Mouse (Mus musculus) heart, embryonic 11.5 days (tissue): Measurements from ENCODE around the gene Josd1. TPM values are rescaled to one million over a fixed set of nuclear protein-coding genes. Genes with fewer than 3 reads are reported as not detected.
A peak's percentile ranks its signal among the peaks of the same experiment; 100 is the strongest.

Experiments
- ATAC-seq: fragments of 200-750 bp; cut with Nextera tagmentation; replicated peaks from 2 replicates; pipeline ENCODE4 v1.8.0; 2017; ENCODE audit warnings: moderate library complexity; ENCODE audit not compliant: insufficient number of reproducible peaks, low FRiP score, low TSS enrichment
- H3K27ac ChIP-seq: fragments of 300-500 bp; sonication (generic); 2 replicates; pipeline ENCODE4 v1.5.1; 2014; ENCODE audit warnings: mild to moderate bottlenecking, low read depth, low read length
- H3K27me3 ChIP-seq: fragments of 300-500 bp; sonication (generic); 2 replicates; pipeline ENCODE4 v1.6.1; 2014; ENCODE audit warnings: mild to moderate bottlenecking, low read length, mixed read lengths; ENCODE audit not compliant: control insufficient read depth, insufficient read depth
- H3K36me3 ChIP-seq: fragments of 300-500 bp; sonication (generic); 2 replicates; pipeline ENCODE4 v1.6.1; 2014; ENCODE audit warnings: mild to moderate bottlenecking, low read length, moderate library complexity, mixed read lengths; ENCODE audit not compliant: control insufficient read depth, insufficient read depth
- H3K4me1 ChIP-seq: fragments of 300-500 bp; sonication (generic); 2 replicates; pipeline ENCODE4 v1.6.1; 2014; ENCODE audit warnings: low read length; ENCODE audit not compliant: control insufficient read depth, insufficient read depth
- H3K4me2 ChIP-seq: fragments of 300-500 bp; sonication (generic); 2 replicates; pipeline ENCODE4 v1.6.1; 2014; ENCODE audit warnings: mild to moderate bottlenecking, moderate library complexity
- H3K4me3 ChIP-seq: fragments of 300-500 bp; sonication (generic); 2 replicates; pipeline ENCODE4 v1.5.1; 2014; ENCODE audit warnings: low read depth, low read length
- H3K9ac ChIP-seq: fragments of 300-500 bp; sonication (generic); 2 replicates; pipeline ENCODE4 v1.6.1; 2014; ENCODE audit warnings: mild to moderate bottlenecking, low read depth, low read length, moderate library complexity
- H3K9me3 ChIP-seq: fragments of 300-500 bp; sonication (generic); replicated peaks from 2 replicates; pipeline ENCODE4 v1.6.1; 2016; ENCODE audit warnings: low read length; ENCODE audit not compliant: control insufficient read depth
- WGBS: fragments of 180-500 bp; shearing (Covaris S2); extraction: QIAGEN DNeasy Blood & Tissue Kit; methylation state at CpG from one replicate; pipeline ENCODE4 v1.1.7; 2014; ENCODE audit not compliant: insufficient replicate concordance; 5-methylcytosine and 5-hydroxymethylcytosine counted together
- polyA plus RNA-seq: library from polyadenylated mRNA; unstranded; fragments of >200 nt; fragmentation: Nextera tagmentation; extraction: Ambion mirVana; gene quantifications from 2 replicates; pipeline ENCODE4 v1.2.1, GENCODE M21; 2014

Gene Josd1
- 10.9 and 15.3 TPM in 2 replicates for polyA plus RNA-seq

DNA sequence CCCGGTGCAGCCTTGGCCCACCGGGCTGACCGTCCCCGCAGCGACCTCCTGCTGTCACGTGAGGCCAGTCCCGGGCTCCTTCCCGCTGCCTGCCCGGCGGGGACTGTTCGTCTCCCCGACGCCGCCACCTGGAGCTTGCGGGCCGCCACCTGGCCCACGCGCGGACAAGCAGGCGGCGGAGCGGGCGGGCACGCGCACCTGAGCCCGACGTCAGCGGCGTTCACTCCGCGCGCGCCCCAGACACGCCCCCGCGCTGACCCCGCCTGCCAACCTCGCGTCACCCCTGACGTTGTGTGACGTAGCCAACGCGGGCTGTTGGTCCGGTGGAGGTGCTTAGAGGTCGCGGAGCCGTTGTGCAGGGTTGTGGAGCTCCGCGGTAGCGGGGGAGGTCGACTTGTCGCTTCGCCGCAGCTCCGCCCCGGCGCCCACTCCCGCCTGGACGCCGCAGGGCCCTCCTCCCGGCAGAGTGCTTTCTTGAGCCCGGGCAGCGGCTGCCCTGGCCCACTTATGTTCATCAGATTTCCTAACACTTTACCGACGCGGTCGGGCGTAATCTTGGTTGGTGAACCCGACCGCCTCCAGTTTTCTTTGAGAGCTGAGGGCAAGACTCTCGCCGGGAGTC lies at the start of gene Josd1:
TSS of gene Josd1 (minus strand) at position 274 of the 622 bp plus-strand sequence.
- Histone ChIP-seq H3K9ac (peak within 1 kb of the TSS; percentile 87), H3K36me3 (no peaks in the 10 kb centered on the region), H3K4me3 (peak within 1 kb of the TSS; percentile 69), H3K9me3 (no peaks in the 10 kb centered on the region), H3K4me1 (peaks cover 48% of the 10 kb centered on the region), H3K4me2 (peak within 1 kb of the TSS; percentile 92), H3K27me3 (no peaks in the 10 kb centered on the region), H3K27ac (peak within 1 kb of the TSS; percentile 98)
- peak; percentile 87 for ATAC-seq
- under 1% methylated on average over 70 of the region's 72 CpGs for WGBS

DNA sequence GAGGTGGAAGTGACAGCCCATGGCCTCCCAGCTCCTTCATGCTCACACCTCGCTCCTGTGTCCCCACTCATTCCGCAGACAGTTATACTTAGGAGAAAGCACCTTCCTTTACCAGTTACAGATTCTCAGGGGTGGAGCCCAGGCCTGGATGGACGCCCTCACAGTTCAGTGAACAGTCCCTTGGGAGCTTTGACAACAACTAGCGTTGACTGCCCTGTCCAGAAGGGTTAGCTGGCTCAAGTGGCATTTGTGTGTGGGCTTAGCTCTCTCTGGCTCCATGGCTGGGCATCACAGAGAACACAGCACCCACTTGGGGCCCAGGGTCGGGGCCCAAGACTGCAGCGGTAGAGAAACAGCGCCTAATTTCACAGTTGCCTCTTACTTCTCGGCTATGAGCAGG lies 46.6 kb upstream of the Josd1 start:
- Histone ChIP-seq H3K36me3 (peaks cover 38% of the 10 kb centered on the region), H3K27ac (peak overlapping the region; percentile 96; the same call in 1 of the 2 replicates), H3K27me3 (no peaks in the 10 kb centered on the region), H3K4me1 (peaks cover 12% of the 10 kb centered on the region), H3K9me3 (no peaks in the 10 kb centered on the region), H3K9ac (no peak overlapping the region), H3K4me2 (no peak overlapping the region), H3K4me3 (no peak overlapping the region)
- no peak for ATAC-seq
- 79% methylated on average over 8 of the region's 8 CpGs for WGBS

DNA sequence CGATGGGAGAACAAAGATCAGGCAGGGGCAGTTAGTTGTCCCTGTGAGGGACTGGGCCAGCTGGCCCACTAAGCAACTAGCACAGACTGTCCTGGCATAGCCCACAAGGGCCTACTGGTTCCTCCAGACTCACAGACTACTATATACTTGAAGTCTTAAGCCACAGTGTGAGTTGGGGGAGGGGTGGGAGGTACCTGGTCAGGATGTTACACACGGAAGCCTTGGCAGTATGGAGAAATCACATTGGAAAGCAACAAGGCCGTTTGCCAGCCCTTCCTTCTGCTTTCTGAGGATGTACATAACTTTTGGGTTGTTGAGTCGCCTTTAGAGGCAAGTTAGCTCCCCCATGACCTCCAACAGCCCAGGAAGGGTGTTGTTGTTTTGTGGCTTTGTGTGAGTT lies 45.9 kb upstream of the Josd1 start:
- Histone ChIP-seq H3K9me3 (no peaks in the 10 kb centered on the region), H3K9ac (no peak overlapping the region), H3K27me3 (no peaks in the 10 kb centered on the region), H3K4me3 (no peak overlapping the region), H3K4me2 (no peak overlapping the region), H3K27ac (no peak overlapping the region), H3K36me3 (peaks cover 43% of the 10 kb centered on the region), H3K4me1 (peaks cover 11% of the 10 kb centered on the region)
- 73% methylated on average over 4 of the region's 4 CpGs for WGBS
- no peak for ATAC-seq

DNA sequence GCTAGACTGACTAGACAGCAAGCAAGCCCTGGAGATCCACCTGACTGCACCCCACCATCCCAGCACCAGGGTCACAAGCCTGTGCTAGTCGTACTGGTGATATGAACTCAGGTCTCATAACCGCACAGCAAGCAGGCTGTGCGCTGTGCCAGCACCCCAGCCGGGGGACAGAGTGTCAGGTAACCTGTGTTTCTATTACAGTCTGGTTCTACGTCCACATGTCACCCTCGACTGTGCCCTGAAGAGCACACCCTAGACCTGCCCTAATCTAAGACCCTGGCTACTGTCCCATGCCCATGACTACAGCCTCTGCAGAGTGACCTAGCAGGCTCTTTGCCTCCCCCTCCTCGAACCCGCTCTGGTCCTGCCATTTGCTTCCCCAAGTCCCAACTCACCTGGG lies 45.5 kb upstream of the Josd1 start:
- 91% methylated on average over 8 of the region's 8 CpGs for WGBS
- no peak for ATAC-seq
- no peaks in the 10 kb centered on the region for H3K9me3 ChIP-seq
- H3K27ac ChIP-seq, result no peak overlapping the region
- peaks cover 40% of the 10 kb centered on the region for H3K36me3 ChIP-seq
- peaks cover 11% of the 10 kb centered on the region for H3K4me1 ChIP-seq
- no peaks in the 10 kb centered on the region for H3K27me3 ChIP-seq
- no peak overlapping the region for H3K9ac ChIP-seq
- H3K4me2 ChIP-seq, result no peak overlapping the region
- no peak overlapping the region for H3K4me3 ChIP-seq

DNA sequence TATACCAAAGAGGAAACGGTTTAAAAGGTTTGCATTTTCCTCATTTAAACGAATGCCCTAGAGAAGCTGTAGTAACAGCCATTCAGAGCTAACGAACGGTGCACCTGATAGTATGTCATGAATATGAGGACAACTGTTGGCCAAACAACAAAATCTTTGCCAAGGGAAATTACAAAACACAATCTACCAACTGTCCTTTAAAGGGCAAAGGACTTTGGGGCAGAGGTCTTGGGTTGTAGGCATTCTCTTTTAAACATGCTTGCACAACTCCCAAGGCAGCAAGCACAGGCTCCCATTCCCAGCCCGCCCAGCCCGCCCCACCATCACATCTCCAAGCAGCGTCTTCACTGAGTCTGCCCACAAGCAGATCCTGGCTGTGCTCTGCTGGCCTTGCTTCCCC lies 43.8 kb upstream of the Josd1 start:
- Histone ChIP-seq H3K4me2 (no peak overlapping the region), H3K27me3 (no peaks in the 10 kb centered on the region), H3K4me3 (no peak overlapping the region), H3K27ac (no peak overlapping the region), H3K4me1 (peaks cover 11% of the 10 kb centered on the region), H3K9me3 (no peaks in the 10 kb centered on the region), H3K9ac (no peak overlapping the region), H3K36me3 (peaks cover 33% of the 10 kb centered on the region)
- WGBS, result 83% methylated on average over 7 of the region's 7 CpGs
- no peak for ATAC-seq

DNA sequence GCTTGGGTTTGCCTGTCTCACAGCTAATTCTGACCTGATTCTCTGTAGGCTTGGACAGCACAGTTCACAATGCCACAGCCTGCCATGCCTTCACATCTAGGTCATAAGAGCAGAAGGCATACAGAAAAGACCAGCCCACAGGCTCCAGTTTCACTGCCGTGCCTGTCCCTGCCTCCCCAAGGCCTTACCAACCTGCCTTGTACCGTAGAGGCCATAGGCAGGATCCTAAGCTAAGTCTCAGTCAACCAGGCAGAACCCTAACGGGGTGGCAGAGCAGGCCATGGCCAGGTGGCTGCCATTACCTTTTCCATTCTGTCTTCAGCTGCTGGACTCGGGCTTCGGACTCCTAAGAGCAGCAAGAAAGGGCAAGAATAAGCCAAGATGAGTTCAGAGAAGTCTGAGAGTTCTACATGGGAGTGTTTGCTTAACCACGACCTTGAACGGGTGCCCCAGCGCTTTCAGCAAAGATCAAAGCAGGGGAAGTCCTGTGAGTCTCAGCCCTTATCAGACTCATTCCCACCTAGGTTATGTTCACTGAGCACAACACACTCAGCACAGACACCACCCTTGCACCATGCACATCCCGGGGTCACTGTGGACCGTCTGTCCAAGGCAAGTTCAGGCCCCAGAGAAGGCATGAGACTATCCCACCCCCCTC lies 41.1 kb upstream of the Josd1 start:
- no peak for ATAC-seq
- no peak overlapping the region for H3K9ac ChIP-seq

DNA sequence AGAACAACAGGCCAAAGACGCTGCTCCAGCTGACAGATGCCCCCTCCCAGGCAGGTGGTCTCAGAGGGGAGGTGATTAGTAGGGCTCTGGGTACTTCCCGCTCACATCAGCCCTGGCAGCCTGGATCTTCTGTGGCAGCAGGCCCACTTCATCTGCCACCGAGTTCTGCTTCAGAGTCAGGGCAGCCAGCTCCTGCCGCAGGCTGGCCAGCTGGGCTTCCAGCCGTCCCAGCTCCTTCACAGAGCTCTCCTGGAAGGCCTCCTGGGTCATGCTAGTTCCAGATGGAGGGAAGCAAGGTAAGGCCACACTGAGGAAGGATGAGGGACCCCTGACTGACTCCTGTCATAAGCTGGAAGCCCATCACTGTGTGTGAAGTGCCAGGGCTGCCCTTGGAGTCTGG lies 40.6 kb upstream of the Josd1 start:
- Histone ChIP-seq H3K27me3 (no peaks in the 10 kb centered on the region), H3K9ac (no peak overlapping the region), H3K4me3 (no peak overlapping the region), H3K4me1 (no peaks in the 10 kb centered on the region), H3K36me3 (peaks cover 33% of the 10 kb centered on the region), H3K4me2 (no peak overlapping the region), H3K9me3 (no peaks in the 10 kb centered on the region), H3K27ac (no peak overlapping the region)
- ATAC-seq, result no peak
- 75% methylated on average over 5 of the region's 5 CpGs for WGBS

More for the DNA sequence above, 41.1 kb upstream of the Josd1 start:
- H3K4me3 ChIP-seq, result no peak overlapping the region
- no peaks in the 10 kb centered on the region for H3K27me3 ChIP-seq
- 80% methylated on average over 10 of the region's 10 CpGs for WGBS
- no peak overlapping the region for H3K4me2 ChIP-seq
- no peaks in the 10 kb centered on the region for H3K9me3 ChIP-seq
- peaks cover 33% of the 10 kb centered on the region for H3K36me3 ChIP-seq
- H3K4me1 ChIP-seq, result no peaks in the 10 kb centered on the region
- H3K27ac ChIP-seq, result no peak overlapping the region

DNA sequence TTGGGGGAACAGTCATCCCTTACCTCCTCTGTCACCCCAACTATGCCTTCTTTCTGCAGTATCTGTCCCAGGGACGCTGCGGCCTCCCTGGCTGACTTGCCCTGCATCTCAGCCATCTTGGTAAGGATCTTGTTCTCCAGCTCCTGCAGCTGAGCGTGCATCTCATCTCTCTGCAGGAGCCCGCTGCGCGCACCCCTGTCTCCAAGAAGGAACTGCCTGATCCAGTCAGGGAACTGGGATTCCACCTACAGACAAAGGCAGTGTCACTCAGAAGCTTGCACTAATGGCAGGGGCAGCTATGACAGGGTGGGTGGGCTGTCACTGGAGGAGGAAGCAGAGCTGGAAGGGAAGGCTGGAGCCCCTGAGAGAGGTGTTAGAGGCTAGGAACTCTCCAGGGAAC lies 40.1 kb upstream of the Josd1 start:
- no peaks in the 10 kb centered on the region for H3K27me3 ChIP-seq
- no peak for ATAC-seq
- peaks cover 33% of the 10 kb centered on the region for H3K36me3 ChIP-seq
- H3K9ac ChIP-seq, result no peak overlapping the region
- no peak overlapping the region for H3K4me2 ChIP-seq
- H3K4me3 ChIP-seq, result no peak overlapping the region
- H3K27ac ChIP-seq, result no peak overlapping the region
- WGBS, result 89% methylated on average over 6 of the region's 6 CpGs
- no peaks in the 10 kb centered on the region for H3K4me1 ChIP-seq
- no peaks in the 10 kb centered on the region for H3K9me3 ChIP-seq
